Mouse (Mus musculus) A20 (cell line): ENCODE measurements around the gene Cap1.

ENCODE experiments used
- DNase-seq: peaks from one replicate; pipeline ENCODE4 v3.0.0-alpha.2; 2011; ENCODE audit warnings: low read depth, low spot score

Gene Cap1

DNA sequence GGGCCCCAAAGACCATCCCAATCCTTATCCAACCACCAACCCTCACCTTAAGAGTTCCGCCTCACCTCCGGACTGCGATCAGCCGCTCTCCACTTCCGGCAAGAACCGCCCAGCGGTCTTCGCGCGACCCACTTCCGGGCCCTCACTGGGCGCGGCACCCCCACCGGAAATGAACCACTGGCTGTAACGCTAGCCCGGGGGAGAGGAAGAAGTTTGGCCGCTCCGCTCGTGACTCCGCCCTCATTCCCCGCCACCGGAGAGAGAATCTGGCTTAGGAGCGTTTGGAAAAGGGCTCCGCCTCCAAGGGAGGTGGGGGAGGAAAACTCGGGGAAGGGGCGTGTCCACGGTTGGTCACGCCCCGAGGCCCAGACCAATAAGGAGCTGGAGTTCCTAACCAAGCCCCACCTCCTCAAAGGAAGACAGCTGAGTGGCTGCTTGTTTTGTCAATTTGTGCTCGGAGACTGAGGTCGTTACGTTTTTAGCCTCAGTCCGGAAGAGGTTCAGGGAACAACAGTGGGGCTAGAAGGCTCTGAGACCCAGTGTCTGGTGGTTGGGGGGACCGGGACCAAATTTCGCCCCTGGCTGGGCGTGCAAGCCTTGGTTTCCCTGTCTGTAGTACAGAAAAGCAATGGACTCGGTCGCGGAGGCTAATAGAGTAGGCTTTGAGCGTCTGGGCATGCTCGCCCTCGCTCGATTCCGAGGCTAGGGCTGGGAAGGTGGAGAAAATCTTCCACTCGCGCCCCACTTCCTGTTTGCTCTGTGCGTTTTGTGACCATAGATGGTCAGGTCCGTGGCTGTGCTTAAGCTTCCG lies at the start of gene Cap1:
Cap1 (minus strand) TSS at position 289 of the 811 bp plus-strand sequence.
- peak; percentile 99 for DNase-seq

DNA sequence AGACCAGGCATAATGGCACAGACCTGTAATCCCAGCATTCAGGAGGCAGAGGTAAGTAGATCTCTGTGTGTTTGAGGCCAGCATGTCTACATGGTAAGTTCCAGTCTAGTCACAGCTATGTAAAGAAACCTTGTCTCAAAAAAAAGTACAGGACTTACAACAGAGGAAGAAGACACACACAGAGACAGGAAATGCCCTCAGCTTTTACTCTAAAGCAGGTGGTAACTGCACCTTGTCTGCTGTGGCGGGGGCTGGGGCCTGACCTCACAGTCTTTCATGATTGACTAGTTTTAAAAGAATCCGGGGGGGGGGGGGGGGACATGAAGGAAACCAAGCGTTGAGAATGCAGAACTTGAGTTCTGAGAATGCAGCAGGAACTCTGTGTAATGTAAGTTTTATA lies 48.0 kb upstream of the Cap1 start:
- peak; percentile 86 for DNase-seq

DNA sequence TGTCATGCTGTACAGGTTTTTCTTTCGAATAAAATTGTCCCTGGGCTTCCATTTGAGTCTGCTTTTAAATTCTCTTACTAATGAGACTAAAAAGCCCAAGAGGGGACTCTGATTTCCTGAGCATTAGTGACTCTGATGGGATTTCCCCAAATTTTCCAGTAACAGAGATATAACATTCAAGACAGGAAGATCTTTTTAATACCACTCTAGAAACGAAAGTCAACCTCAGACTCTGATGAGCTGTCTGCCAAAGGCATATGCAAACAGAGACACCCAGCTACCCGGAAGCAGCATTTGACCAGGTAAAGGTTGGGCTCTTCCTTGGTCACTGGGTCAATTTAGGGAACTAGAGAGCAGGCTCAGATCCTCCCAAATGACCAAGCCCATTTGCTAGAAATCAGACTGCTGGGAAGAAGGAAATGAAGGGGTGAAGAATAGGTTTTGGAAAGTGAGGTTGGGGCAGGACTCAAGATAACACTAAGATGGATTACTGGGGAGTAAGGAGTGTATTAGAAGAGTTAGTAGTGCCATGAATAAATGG lies 47.3 kb upstream of the Cap1 start:
- peak; percentile 78 for DNase-seq

DNA sequence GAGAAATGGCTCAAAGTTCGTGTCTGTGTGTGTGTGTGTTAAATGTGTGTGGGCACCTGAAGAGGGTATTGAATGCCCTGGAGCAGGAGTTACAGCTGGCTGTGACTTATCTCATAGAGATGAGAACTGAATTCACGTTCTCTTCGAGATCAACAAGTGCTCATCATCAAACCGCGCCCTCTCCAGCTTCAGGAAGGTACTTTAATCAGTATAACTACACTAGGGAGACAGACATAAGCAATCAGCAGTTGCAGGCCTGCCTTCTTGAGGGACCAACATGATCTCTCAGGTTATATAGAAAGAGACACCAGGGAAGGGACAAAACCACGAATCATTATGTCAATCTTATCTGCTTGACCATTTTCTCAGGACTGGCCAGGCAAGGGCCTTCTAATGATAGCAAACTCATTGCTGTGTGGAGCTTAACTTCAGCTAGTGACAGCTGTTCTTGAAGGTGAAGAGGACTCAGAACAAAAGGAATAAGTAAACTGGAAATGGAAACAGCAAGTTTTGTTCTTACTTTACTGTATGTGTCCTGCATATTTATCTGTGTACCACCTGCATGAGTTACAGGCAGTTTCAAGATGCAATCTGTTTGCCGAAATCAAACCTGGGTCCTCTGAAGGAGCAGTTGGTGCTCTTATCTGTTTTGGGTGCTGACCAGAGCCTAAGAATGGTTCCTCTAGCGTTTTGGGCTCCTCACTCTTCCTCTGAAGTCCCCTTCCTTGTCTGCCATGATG lies 46.6 kb upstream of the Cap1 start:
- peak; percentile 66 for DNase-seq

DNA sequence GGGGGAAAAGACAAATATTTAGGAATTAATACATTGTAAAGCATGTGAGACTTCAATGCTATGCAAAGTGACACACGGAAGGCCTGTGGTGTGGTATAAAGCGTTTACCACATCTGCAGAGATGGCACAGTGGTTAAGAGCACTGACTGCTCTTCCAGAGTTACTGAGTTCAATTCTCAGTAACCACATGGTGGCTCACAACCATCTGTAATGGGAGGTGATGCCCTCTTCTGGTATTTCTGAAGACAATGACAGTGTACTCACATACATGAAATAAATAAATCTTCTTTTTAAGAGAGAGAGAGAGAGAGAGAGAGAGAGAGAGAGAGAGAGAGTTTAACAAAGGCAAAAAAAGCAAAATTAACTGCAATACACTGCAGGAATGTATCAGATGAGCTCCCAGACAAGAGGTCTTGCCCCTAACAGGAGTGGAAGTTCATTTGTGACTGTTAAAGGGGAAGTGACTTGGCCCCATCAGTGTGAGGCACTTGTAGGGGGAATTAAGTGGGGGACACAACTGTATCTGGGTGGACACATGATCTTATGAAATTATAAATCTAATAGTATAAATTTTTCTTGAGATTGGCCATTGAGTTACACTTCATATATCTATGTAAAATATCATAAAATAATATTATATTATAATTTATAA lies 45.2 kb upstream of the Cap1 start:
- peak; percentile 45 for DNase-seq

DNA sequence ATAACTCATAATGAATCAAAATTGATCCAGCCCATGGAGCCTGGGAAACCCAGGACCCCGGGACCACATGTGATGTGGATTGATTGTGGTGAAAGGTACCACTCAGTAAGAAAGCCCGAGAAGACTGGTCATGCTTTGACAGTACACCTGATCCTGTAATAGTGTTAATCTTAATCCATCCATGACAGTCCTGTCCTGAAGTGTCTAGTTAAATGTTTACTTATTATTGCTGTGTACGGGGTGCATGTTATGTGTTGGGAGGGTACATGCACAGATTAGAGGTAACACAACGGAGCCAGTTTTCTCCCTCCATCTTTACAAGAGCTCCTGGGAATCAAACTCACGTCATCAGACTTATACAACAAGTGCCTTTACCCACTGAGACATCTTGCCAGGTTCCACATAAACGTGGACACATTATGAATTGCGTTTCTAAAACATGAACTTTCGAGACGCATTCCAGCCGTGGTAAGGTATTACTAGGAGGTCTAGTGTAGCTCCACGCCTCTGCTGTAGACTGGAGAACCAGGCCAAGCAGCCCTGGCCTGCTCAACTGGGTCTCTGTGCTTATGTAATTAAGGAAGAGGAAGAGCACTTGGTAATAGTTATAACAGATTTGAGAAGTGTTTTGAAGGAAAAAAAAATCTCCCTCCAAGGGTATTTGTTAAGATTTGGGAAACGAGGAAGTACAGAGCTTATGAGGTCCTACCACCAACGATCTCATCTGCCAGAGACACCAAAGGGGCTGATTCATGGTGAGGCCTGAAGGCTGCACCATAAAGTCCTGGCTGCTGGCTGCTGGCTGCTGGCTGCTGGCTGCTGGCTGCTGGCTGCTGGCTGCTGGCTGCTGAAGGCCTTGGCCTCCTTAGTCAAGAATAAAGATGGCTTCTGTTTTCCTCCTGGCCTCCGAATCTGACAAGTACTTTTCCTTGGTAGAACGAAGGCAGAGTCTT lies 37.8 kb upstream of the Cap1 start:
- no peak for DNase-seq

DNA sequence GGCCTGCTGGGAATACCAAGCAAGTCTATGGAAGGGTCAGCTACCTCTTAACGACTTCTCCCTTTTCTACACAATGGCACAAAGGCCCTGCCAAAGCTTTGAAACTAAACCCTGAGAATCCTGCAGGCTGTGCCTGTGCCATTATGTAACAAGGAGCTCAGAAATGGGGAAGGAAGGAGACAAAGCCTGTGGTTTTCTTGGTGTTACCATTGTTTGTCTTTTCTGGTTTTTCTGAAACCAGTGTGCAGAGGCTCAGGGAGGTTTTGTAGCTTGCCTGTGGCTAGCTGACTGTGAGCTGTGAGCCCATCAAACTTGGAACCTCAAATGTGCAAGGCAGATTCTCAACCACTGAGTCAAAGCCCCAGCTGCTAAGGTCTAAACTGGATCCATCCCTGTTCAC lies 37.0 kb upstream of the Cap1 start:
- DNase-seq = no peak

DNA sequence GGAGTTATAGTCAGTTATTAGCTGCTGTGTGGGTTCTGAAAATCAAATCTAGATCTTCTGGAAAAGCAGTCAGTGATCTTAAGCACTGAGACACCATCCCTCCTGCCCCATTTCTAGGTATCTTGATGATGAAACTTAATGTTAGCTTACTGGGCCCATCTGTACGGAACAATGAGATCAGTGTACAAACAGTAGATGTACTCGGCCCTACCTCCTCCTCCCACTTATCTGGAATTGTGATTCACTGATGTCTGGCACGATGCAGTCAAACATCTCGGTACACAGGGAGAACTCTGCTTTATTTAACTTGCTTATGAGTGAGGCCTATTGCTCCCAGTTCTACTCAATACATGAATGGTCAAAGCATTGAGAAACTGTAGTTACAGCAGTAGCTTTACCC lies 30.1 kb upstream of the Cap1 start:
- DNase-seq = no peak

DNA sequence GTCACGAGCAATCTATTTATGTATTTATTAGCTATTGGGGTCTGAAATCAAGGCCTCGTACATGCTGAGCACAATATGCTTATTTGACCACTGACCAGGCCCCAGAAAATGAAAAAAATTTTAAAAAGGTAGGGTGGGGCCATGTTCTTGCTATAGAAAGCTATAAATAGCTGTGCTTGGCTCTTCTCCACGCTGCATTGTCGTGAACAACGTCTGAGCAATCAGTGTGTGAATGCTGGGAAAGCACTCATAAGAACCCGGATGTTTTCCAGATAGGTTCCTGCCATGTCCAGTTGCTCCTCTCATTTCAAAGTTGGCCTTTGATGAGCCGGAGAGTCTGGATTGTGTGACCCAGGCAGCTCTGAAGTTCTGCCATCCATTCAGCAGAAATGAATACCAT lies 28.3 kb upstream of the Cap1 start:
- DNase-seq = no peak

DNA sequence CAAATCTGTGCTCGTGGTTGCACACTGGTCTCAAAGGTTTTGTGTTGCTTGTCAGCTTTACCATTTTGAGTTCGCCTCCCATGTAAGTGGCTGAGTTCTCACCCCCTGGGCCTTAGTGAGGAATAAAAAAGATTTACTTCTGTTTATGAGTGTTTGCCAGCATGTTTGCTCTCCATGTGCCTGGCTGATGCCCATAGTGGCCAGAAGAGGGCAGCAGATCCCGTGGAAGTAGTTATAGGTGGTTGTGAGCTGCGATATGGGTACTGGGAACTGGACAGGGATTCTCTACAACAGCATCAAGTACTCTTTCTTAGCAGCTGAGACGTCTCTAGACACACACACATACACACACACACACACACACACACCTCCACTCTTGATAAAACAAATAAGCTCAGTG lies 26.8 kb upstream of the Cap1 start:
- peak; percentile 52 for DNase-seq

DNA sequence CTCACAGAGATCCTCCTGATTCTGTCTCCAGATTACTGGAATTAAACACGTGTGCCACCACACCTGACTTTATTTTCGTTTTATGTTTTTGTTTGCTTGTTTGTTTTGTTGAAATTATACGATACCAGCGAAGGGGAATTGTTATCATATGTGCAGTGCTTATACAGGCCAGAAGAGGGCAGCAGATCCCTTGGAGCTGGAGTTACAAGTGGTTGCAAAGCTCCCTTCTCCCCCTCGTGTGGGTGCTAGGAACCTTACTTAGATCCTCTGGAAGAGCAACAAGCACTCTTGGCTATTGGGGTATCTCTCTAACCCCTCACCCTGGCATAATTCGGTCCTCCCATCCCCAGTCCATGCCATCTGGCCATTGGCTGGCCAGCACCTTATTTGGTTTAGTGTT lies 24.7 kb upstream of the Cap1 start:
- DNase-seq = peak; percentile 68

DNA sequence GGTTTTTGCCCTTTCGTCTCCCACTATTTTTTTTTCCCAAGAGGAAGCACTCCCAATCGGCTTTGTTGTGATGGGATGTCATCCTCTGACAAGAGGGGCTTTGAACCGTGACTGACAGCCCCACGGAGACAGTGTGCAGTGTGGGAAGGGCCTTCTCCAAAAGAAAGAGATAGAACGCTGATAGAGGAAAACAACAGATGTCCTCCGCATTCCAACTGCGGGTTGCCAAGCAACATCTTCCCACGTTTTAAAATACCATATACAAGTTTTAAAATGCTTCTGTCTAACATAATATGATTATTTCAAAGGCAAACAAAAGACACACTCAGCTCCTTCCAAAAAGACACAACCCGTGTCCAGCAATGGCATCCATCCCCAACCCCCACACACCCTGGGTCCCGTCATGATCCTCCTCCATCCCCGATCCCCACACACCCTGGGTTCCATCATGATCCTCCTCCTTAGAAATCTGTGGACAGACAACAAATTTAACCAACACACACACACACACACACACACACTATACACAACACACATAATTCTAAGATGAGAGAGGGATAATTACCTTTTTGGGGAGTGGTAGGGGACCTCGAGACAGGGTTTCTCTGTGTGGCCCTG lies 23.8 kb upstream of the Cap1 start:
- DNase-seq = no peak

DNA sequence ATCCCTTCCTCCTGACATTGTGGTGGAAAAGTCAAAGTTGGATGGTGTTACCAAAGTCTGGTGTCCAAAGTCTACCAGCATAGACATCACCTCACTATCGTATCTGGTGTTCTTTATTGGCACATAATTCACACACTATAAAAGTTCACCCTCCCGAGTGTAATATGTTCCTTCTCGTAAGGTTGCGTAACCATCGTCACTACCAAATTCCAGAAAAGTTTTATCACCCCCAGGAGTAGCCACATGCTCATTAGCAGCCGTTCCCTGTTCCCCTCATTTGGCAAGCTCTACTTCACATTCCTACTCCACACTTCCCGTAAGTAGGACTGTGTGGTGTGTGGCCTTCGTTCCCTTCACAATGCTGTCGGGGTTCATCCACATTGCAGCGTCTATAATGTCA lies 19.5 kb upstream of the Cap1 start:
- no peak for DNase-seq

DNA sequence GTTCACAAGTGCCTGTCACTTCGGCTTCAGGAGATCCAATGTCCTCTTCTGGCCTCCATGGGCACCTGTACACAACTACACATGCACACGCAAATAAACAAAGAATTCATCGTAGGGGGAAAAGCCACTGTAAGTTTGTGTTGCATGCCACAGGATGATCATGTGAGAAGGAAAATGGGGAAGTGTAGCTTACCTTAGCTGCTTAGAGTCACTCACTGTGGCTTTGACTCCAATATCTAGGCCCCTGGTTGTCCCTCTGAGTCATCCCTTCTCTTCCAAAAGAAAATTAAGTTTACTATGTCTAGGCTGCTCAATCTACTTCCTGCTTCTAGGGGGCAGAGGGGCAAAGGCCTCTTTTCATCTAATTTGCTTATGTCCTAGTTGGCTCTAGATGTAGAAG lies 17.9 kb upstream of the Cap1 start:
- peak; percentile 65 for DNase-seq

DNA sequence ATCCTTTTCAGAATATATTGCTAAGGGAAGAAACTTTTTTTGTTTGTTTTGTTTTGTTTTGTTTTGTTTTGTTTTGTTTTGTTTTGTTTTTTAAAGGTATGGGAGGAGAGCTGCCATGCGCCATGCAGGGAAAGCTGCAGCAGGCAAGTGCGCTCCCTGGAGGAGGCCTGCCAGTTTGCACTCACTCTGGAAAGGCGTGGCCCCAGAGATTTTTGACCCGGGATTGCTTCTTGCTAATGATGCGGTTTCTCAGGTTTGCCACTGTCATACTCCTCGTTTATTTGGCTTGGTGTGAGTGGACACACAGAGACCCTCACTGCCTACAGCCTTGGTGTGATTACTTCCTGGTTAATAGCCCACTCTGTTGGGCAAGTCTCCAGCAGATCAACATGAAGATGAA lies 16.3 kb upstream of the Cap1 start:
- peak; percentile 50 for DNase-seq

DNA sequence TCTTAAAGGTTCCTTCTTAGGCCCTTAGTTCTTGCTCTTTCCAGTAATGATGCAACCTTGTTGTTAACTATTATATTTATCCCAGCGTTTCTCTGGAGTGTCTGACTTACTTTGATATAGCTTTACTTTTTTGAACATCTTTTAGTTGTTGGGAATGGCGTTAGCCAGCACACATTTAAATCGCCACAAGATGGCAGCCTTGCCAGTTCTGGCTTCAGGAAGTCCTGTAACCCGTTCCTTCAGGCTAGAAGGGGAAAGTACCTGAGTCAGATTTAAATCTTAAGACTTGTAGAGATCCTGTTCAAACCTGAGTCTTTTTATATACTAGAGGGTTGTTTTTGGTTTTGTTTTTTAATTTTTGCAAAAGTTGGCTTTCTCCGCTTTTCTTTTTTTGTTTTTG lies 12.5 kb upstream of the Cap1 start:
- DNase-seq = peak; percentile 76

DNA sequence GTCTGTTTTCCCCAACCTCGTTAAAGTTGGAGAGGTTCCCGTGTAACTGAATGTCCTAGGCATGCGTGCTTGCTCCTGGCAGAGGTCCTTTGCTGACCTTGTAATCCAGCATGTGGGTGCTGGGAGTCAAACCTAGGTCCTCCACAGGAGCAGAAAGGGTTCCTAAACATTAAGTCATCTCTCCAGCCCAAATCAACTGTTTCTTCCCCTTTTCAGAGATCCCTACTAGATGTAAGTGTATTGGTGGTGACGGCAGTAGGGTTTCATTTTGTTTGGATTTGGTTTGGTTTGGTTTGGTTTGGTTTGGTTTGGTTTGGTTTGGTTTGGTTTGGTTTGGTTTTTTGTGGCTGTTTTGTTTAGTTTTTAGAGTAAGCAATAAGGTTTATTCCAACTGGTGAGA lies 11.9 kb upstream of the Cap1 start:
- DNase-seq = no peak

DNA sequence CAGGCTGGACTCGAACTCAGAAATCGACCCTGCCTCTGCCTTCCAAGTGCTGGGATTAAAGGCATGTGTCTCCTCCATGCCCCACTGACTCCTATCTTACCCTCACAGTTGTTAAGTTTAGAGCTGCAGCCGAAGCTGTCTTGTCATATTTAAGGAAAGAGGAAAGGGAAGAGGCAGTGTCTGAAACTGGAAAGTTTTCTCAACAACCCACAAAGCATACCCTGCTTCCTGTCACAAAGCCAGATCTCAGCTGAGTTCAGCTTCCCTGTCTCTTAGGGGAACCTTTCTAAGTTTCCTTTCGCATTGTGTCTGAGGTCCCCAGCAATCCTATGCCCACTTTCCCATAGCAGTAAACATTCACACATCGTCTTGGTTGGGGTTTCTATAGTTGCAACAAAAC lies 6.3 kb upstream of the Cap1 start:
- no peak for DNase-seq

DNA sequence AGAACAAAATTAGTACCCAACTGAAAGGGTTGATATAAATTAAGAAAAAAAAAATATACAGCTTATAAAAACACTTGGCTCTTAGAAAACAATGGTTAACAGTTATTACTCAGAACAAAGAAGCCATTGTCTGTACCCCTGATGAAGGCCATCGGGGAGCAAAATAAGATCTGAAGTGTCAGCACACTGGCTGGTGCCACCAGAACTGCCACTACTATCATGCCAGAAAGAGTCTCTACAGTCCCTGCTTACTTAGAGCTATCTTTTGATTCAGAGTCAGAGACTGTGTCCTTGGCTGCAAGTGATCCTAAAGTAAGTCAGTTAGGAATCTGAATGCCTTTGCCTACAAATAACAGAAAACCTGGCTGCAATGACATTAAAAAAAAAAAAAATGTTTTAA lies 5.7 kb upstream of the Cap1 start:
- no peak for DNase-seq

DNA sequence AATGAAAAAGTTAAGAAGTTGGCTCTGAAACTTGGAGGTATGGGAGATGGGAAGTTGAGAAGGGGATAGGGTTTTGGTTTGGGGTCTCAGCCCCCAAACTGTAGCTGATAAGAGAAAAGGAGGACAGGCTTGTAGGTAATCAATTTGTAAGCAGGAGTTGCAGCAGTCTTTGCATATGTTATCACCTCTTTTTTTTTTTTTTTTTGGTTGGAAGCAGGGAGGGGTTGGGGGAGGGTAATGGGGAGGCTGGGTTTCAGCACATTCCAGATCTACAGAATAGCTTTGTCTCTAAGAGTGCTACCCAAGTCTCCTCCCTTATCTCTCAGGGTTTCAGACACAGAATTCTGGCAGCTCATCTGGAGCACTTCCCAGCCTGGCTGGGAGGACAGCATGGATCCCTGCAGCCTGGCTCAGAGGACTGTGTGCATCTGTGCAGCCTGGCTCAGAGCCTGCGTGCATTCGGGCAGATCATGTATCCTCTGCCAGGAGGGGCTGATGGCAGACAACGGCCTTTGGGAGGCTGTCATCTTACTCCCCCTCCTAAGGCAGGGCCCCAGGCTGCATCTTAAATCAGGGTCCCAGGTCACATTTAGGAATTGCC lies 5.1 kb upstream of the Cap1 start:
- DNase-seq = no peak
